Mouse (Mus musculus) limb, embryonic 10.5 days (tissue): ENCODE data around the gene Trip6. TPM values are rescaled to one million over a fixed set of nuclear protein-coding genes. Genes with fewer than 3 reads are reported as not detected.

Source experiments
- DNase-seq: peaks from one replicate; pipeline ENCODE4 v3.0.0-alpha.2; 2017; ENCODE audit warnings: low spot score
- H3K27ac ChIP-seq: fragments of 300-500 bp; sonication (generic); 2 replicates; pipeline ENCODE4 v1.5.1; 2016; ENCODE audit warnings: mild to moderate bottlenecking
- H3K27me3 ChIP-seq: fragments of 300-500 bp; sonication (generic); 2 replicates; pipeline ENCODE4 v1.6.1; 2016; ENCODE audit warnings: low read depth, mild to moderate bottlenecking; ENCODE audit not compliant: poor library complexity, severe bottlenecking
- H3K36me3 ChIP-seq: fragments of 300-500 bp; sonication (generic); 2 replicates; pipeline ENCODE4 v1.6.1; 2016; ENCODE audit warnings: mild to moderate bottlenecking, moderate library complexity
- H3K4me1 ChIP-seq: fragments of 300-500 bp; sonication (generic); 2 replicates; pipeline ENCODE4 v1.6.1; 2016
- H3K4me3 ChIP-seq: fragments of 300-500 bp; sonication (generic); 2 replicates; pipeline ENCODE4 v1.5.1; 2016; ENCODE audit warnings: mild to moderate bottlenecking, moderate library complexity
- H3K9me3 ChIP-seq: fragments of 300-500 bp; sonication (generic); replicated peaks from 2 replicates; pipeline ENCODE4 v1.6.1; 2016; ENCODE audit warnings: mild to moderate bottlenecking
- WGBS: fragments of 180-500 bp; shearing (Covaris S2); methylation state at CpG from one replicate; pipeline ENCODE4 v1.1.7; 2016; 5-methylcytosine and 5-hydroxymethylcytosine counted together
- polyA plus RNA-seq: library from polyadenylated mRNA; unstranded; fragments of >200 nt; fragmentation: Nextera tagmentation; extraction: Ambion mirVana; gene quantifications from 2 replicates; pipeline ENCODE4 v1.2.1, GENCODE M21; 2016

Trip6 gene
- polyA plus RNA-seq = 73.4 and 75.9 TPM in 2 replicates

DNA sequence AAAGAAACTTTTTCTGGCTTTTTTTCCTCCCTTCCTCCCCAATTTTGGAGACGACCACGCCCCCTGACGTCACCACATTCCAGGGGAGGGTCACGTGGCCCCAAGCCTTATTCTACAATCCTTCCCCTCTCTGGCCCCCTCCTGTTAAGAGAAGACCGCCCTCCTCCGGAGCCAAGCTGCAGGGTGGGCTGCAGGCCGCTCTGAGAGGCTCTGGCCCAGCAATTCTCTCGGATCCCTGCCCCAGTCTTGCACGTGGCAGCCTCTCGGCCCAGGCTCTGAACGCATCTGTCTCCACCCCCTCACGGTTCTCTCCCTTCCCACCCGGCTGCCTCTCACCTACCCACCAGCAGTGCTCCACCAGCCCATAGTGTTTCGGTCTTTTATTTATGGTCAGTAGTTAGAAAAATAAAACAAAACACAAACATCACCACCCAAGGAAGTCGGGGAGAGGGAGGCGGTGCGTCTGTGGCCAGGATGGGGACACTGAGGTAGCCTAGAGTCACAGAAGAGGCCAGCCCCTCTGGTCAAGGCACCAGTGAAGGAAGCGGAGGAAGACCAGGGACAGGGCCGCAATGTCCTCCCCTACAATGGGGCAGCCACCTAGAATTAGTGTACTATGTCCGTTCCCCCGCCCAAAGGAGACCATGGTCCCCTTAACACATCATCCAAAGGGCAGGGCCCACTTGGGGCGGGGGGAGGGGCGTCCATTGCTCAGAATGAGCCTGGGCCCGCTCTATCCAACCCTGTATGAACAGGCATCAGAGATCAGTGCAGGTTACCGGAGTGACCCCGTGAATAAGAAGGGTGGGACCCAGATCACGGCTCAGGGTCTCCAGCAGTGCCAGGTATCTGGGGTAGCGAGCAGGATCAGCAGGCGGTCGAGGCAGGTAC is at the start of gene Trip6:
TSS of gene Trip6 (minus strand) at position 212 of the 891 bp plus-strand sequence.
- 12% methylated on average over 30 of the region's 30 CpGs for WGBS
- H3K4me1 ChIP-seq = peaks cover 42% of the 10 kb centered on the region
- DNase-seq = peak; percentile 96
- no peaks in the 10 kb centered on the region for H3K27me3 ChIP-seq
- H3K9me3 ChIP-seq = no peaks in the 10 kb centered on the region
- peaks cover 55% of the 10 kb centered on the region for H3K36me3 ChIP-seq
- H3K4me3 ChIP-seq = peak within 1 kb of the TSS; percentile 75
- H3K27ac ChIP-seq = peak within 1 kb of the TSS; percentile 95

DNA sequence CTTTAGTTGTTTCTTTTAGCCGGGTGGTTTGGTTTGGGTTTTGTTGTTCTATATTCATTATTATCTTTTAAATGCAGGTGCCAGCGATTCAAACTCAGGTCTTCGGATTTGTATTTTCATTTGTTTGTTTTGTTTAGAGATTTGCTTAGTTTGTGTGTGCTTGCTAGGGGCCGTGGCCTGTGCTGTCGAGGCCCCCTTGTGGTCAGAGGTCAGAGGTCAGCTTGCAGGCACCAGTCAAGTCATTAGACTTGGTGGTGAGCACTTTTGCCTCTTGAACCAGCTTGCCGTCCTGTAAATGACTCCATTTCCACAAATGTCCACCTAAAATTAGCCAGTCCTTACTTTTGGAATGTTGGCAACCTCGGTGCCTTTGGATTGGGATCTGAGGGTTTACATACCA is 44.2 kb upstream of the Trip6 start:
- no peak for DNase-seq
- no peaks in the 10 kb centered on the region for H3K27me3 ChIP-seq
- H3K4me1 ChIP-seq = peaks cover 18% of the 10 kb centered on the region
- 41% methylated on average over 7 of the region's 7 CpGs for WGBS
- H3K4me3 ChIP-seq = no peak overlapping the region
- no peak overlapping the region for H3K27ac ChIP-seq
- peaks cover 98% of the 10 kb centered on the region for H3K36me3 ChIP-seq
- H3K9me3 ChIP-seq = no peaks in the 10 kb centered on the region

DNA sequence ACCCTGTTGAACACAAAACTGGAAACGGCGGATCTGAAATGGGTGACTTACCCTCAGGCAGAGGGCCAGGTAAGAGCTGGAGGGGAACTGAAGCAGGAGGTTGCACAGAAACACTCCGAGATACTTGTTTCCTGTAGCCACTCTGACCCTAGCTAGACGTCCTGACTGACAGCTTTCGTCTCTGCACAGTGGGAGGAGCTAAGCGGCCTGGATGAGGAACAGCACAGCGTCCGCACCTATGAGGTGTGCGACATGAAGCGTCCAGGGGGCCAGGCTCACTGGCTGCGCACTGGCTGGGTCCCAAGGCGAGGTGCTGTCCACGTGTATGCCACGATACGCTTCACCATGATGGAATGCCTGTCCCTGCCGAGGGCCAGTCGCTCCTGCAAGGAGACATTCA is 39.9 kb upstream of the Trip6 start:
- H3K27ac ChIP-seq = no peak overlapping the region
- H3K4me1 ChIP-seq = peaks cover 43% of the 10 kb centered on the region
- WGBS = 91% methylated on average over 17 of the region's 17 CpGs
- no peaks in the 10 kb centered on the region for H3K27me3 ChIP-seq
- no peaks in the 10 kb centered on the region for H3K9me3 ChIP-seq
- H3K36me3 ChIP-seq = peaks cover 68% of the 10 kb centered on the region
- no peak for DNase-seq
- no peak overlapping the region for H3K4me3 ChIP-seq

DNA sequence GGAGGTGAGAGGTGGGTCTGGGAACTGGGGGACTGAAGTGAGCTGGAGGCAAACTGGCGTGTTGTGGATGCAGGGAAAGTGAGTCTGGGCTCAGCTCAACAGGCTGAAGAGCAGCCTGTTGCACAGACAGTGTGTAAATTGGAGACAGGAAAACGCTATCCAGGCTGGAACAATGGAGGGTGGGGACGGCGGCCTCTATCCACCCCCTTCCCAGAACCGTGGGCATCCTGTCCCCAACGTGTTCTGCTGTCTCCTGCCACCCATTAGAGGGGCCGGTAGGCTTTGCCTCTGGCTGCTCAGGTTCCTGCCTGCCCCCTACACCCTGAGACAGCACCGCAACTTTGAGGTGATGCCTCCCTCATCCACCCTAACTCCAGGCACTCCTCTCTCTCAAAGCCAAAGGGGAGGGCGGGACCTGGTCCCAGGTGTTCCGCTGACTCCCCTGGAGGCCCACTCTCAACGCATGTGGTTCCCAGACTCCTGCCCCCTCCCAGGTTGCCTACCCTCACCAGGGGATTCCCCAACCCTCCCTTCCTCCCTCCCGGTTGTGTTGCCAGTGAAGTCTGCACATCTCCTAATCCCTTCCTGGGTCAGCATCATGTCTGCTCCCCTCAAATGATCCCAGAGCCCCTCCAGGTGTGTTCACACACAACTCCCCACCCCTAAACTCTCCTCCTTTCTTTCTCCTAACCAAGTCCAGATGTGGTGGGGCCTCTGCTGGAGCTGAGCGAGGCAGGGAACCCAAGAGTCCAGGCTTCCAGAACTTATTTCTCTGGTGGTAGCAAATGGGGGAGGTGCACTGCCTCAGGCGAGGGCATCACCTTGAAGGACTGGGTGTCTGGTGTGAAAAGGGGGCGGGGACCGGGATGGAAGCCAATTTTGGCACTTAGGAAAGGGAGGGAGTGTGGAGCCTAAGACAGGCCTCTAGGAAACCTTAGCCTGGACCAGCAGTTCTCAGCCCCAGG is 38.1 kb upstream of the Trip6 start:
- 4% methylated on average over 16 of the region's 16 CpGs for WGBS
- peaks cover 55% of the 10 kb centered on the region for H3K4me1 ChIP-seq

DNA sequence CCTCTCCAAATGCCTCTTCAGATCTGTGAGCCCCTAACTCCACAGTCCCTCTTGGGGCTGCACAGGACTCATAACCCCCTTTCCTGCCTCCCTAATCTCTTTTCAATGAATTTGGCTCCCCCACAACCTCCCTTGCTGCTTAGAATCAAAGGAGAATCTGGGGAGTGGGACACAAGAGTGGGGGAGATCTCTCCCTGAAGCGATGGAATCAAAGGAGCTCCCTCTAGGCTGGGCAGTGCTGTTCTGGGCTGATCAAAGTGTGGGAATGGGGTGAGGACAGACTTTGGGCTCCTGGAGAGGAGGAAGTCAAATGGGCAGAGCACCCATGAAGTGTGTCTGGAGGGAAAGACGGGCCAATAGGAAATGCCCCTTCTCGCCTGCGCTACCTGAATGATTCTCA is 37.2 kb upstream of the Trip6 start:
- Histone ChIP-seq H3K27me3 (no peaks in the 10 kb centered on the region), H3K27ac (peak overlapping the region; percentile 98), H3K4me3 (peak overlapping the region; percentile 97), H3K9me3 (no peaks in the 10 kb centered on the region), H3K4me1 (peaks cover 59% of the 10 kb centered on the region), H3K36me3 (peaks cover 41% of the 10 kb centered on the region)
- DNase-seq = no peak
- WGBS = 3% methylated on average over 4 of the region's 4 CpGs

More for the DNA sequence above, 38.1 kb upstream of the Trip6 start:
- Histone ChIP-seq H3K27ac (peak overlapping the region; percentile 98), H3K36me3 (peaks cover 50% of the 10 kb centered on the region), H3K9me3 (no peaks in the 10 kb centered on the region), H3K4me3 (peak overlapping the region; percentile 97), H3K27me3 (no peaks in the 10 kb centered on the region)
- DNase-seq = peak; percentile 56

DNA sequence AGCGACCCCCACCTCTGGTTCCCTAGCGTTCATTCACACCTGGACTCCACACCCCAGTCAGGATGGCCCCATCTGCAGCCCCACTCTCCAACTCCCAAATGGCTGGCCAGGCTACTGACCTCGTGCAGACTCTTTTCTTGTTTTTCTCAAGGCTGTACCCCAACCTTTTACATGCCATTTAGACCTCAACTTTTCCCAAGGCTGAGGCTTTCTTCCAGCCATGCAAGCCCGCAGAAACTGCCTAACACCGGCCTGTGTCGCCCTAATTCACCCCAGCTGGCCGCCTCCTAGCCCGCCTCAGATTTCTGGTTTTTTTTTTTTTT is 36.8 kb upstream of the Trip6 start:
- DNase-seq = no peak
- peaks cover 37% of the 10 kb centered on the region for H3K36me3 ChIP-seq
- peak overlapping the region; percentile 98 for H3K27ac ChIP-seq
- H3K27me3 ChIP-seq = no peaks in the 10 kb centered on the region
- H3K9me3 ChIP-seq = no peaks in the 10 kb centered on the region
- H3K4me3 ChIP-seq = peak overlapping the region; percentile 97
- 0% methylated on average over 8 of the region's 8 CpGs for WGBS
- peaks cover 62% of the 10 kb centered on the region for H3K4me1 ChIP-seq

DNA sequence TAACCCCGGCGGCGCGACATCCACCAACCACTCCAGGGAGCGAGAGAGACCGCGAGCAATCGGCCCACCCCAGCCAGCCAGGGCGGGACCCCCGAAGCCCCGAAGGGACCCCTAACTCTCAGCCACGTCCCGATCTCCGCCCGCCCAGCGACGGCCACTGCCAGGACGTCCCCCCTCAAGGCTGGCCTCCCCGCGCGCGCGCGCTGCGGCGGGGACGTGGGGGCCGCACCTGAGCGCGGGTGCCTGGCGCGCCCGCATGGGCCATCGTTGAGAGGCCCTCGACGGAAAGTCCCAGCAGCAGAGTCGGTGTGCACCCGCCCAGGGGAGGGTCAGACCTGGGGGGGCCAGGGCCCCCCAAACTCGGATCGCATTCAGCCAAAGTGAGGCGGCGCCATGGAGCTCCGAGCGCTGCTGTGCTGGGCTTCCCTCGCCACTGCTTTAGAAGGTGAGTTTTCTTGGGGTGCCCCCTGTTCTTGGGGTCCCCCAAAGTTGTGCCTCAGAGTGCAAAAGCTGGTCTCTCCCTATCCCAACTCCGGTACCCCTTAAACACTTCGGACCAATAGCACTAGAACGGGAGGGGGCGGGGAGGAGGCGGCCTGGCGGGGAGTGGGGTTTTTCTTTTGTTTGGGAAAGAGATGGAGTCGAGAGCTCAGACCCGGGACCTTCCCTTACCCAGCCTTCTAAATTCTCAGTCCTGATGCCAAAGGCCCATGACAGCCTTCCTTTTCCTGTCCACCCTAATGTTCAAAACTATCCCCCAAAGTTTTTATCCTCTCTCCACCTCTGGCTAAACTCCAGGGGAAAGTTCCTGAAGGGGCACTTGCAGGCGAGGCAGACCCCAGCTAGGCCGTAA is 36.2 kb upstream of the Trip6 start:
- H3K27me3 ChIP-seq = no peaks in the 10 kb centered on the region
- H3K27ac ChIP-seq = peak overlapping the region; percentile 98
- 1% methylated on average over 55 of the region's 55 CpGs for WGBS
- peak overlapping the region; percentile 97 for H3K4me3 ChIP-seq
- DNase-seq = peak; percentile 73
- H3K4me1 ChIP-seq = peaks cover 68% of the 10 kb centered on the region
- peaks cover 31% of the 10 kb centered on the region for H3K36me3 ChIP-seq
- H3K9me3 ChIP-seq = no peaks in the 10 kb centered on the region

DNA sequence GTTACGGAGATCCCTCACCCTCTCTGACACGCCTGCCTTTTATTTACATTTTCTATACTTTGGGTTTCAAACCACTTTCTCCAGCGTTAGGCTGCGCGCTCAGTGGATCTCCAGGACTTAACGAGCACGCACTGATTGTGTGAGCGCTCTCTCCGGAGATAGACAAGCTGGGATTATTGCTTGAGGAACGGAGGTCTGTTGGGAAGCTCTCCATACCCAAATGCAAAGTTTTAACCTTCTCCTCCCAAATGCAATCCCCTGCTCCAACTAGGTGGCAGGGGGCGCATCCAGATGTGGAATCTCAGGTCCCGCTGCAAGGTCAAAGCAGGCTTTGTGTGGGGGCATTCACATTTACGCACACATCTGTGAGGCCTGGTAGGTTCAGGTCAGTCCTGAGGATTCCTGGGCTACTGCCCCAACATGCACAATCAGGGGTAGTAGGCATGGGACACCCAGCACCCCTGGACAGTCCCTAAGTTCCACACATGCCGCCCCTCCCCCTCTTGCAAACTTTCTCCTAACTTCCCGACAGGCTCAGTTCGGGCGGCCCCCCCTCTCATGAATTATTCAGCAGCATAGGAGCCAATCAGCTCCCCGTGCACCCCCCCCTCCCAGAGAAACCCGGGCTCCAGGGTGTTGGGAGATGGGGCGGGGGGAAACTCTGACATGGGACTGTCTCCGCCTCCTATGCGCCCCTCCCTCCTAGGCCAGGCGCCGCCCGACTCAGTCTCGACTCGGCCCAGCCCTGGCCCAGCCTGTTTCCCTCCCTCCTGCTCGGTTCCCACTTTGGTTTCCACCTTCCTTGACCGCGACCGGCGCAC is 35.4 kb upstream of the Trip6 start, which contains the start of gene Ephb4:
TSS of gene Ephb4 (plus strand) at position 726 of the 821 bp plus-strand sequence.
- WGBS = 1% methylated on average over 32 of the region's 32 CpGs
- Histone ChIP-seq H3K4me3 (peak within 1 kb of the TSS; percentile 97), H3K4me1 (peaks cover 72% of the 10 kb centered on the region), H3K36me3 (peaks cover 23% of the 10 kb centered on the region), H3K9me3 (no peaks in the 10 kb centered on the region), H3K27ac (peak within 1 kb of the TSS; percentile 98), H3K27me3 (no peaks in the 10 kb centered on the region)
- peak; percentile 96 for DNase-seq

DNA sequence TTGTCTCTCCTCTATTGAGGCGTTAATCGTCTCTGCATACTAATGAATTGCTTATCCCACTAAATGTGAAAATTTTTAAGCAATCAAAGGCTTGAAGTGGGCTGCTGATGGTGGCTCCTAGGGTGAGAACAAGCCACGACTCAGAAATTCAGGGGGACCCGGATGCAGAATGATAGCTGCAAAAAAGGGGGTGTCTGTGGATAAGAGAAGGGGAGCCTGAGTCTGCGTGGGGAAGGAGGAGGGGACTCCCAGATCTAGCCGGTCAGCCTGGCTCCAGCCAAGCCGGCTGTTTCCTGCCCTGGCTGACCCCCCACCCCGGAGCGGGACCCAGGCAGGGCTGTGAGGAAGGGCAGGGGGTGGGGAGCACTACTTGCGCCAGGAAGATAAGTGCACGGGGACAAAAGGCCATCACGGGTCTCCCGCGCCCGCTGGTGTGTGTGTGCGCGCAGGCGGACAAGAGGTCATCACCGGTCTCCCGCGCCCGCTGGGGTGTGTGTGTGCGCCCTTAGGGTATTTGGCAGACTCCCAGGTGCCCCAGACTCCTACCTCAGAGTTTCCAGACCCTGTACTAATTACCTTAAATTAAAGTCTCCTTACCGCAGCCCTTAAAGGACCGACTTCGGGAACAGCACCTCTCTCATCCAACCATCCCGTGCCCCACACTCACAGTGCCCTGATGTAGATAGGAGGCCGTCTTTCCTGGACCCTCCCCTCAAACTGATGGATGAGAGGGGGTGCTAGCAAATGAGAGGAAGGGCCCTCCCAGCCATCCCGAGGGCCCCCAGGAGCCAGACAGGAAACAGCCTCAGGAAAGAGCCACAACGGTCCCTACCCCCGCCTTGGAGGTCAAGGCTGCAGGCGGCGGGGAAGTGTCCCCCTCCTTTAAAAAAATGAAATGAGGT is 34.5 kb upstream of the Trip6 start:
- Histone ChIP-seq H3K27me3 (no peaks in the 10 kb centered on the region), H3K9me3 (no peaks in the 10 kb centered on the region), H3K4me3 (peak overlapping the region; percentile 97), H3K36me3 (peaks cover 15% of the 10 kb centered on the region), H3K27ac (peak overlapping the region; percentile 98), H3K4me1 (peaks cover 66% of the 10 kb centered on the region)
- WGBS = under 1% methylated on average over 33 of the region's 33 CpGs
- DNase-seq = peak; percentile 76

DNA sequence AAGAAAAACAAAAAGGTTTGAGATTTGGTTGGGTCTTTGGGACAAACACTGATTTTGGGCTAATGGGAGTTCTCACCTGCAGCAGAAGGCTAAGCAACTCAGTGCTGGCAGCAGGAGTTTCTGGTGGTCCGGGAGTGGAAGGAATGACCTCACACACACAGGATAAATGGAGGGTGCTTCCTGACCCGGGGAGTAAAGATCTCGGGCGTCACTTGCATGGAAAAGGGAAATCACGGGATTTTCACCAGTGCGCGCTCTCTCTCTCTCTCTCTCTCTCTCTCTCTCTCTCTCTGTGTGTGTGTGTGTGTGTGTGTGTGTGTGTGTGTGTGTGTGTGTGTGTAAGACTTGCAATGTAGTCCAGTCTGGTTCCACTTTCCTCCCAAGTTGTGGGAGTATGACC is 33.7 kb upstream of the Trip6 start:
- peak overlapping the region; percentile 98 for H3K27ac ChIP-seq
- DNase-seq = no peak

DNA sequence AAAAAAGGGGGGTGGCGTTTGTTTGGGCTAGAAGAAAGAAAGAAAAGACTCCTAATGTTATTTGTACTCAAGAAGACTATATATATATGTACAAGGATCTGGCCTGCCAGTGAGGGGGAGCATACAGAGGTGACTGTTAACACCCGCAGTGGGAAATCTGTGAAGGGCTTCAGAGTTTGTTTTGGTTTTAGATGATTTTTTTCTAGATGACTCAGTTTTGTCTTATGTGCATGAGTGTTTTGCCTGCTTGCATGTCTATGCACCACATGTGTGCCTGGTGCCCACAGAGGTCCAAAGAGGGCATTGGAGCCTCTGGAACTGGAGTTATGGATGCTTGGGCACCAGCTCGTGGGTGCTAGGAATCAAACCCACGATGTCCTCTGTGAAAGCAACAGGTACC is 32.8 kb upstream of the Trip6 start:
- Histone ChIP-seq H3K27me3 (no peaks in the 10 kb centered on the region), H3K4me3 (no peak overlapping the region), H3K9me3 (no peaks in the 10 kb centered on the region), H3K4me1 (peaks cover 50% of the 10 kb centered on the region), H3K36me3 (0 out of 2 replicates have a peak, but pooled peaks cover 3% of the 10 kb centered on the region), H3K27ac (0 out of 2 replicates have a peak overlapping the region, but pooled peaks have one; percentile 20)
- 88% methylated on average over 4 of the region's 4 CpGs for WGBS
- no peak for DNase-seq

More for the DNA sequence above, 33.7 kb upstream of the Trip6 start:
- peaks cover 8% of the 10 kb centered on the region; the same call in 1 of the 2 replicates for H3K36me3 ChIP-seq
- 13% methylated on average over 7 of the region's 7 CpGs for WGBS
- H3K9me3 ChIP-seq = no peaks in the 10 kb centered on the region
- H3K4me1 ChIP-seq = peaks cover 58% of the 10 kb centered on the region
- H3K4me3 ChIP-seq = peak overlapping the region; percentile 97
- no peaks in the 10 kb centered on the region for H3K27me3 ChIP-seq
